Mouse (Mus musculus) lung, postnatal 10 days (tissue): ENCODE results near the gene Cyb561.

ENCODE experiments used
- DNase-seq: peaks from one replicate; pipeline ENCODE4 v3.0.0; 2021

Gene Cyb561

GRCm38 (mm10) chr11:105952911-105953386, at the start of gene Cyb561:
Cyb561 (minus strand) TSS chr11:105953336.
- DNase-seq: no peak

- peak; percentile 44 for DNase-seq
Observed at GRCm38 (mm10) chr11:106001718-106002117, 48.6 kb upstream of the Cyb561 start.

GRCm38 (mm10) chr11:106000062-106000461, 46.9 kb upstream of the Cyb561 start:
- DNase-seq: no peak

GRCm38 (mm10) chr11:105994375-105994774, 41.2 kb upstream of the Cyb561 start, which contains the start of gene Ace3:
Ace3 (plus strand) TSS chr11:105994675.
- DNase-seq: no peak

- DNase-seq: peak; percentile 50
Observed at GRCm38 (mm10) chr11:105990231-105990630, 37.1 kb upstream of the Cyb561 start.

GRCm38 (mm10) chr11:105989446-105989845, 36.3 kb upstream of the Cyb561 start:
- peak; percentile 65 for DNase-seq

GRCm38 (mm10) chr11:105987446-105987845, 34.3 kb upstream of the Cyb561 start:
- DNase-seq: peak; percentile 76

- DNase-seq: no peak
Observed at GRCm38 (mm10) chr11:105984452-105984851, 31.3 kb upstream of the Cyb561 start.

- no peak for DNase-seq
Observed at GRCm38 (mm10) chr11:105978634-105979033, 25.5 kb upstream of the Cyb561 start.

- DNase-seq: no peak
Observed at GRCm38 (mm10) chr11:105978232-105978631, 25.1 kb upstream of the Cyb561 start.

- no peak for DNase-seq
Observed at GRCm38 (mm10) chr11:105975636-105976035, 22.5 kb upstream of the Cyb561 start.

- no peak for DNase-seq
Observed at GRCm38 (mm10) chr11:105975050-105975449, 21.9 kb upstream of the Cyb561 start.

- DNase-seq: no peak
Observed at GRCm38 (mm10) chr11:105974593-105974992, 21.5 kb upstream of the Cyb561 start.

GRCm38 (mm10) chr11:105969516-105969915, 16.4 kb upstream of the Cyb561 start:
- peak; percentile 86 for DNase-seq

GRCm38 (mm10) chr11:105968948-105969347, 15.8 kb upstream of the Cyb561 start:
- no peak for DNase-seq

GRCm38 (mm10) chr11:105967741-105968574, 14.8 kb upstream of the Cyb561 start, which contains the start of gene Ace:
Ace (plus strand) TSS chr11:105967945.
- DNase-seq: peak; percentile 75

GRCm38 (mm10) chr11:105966288-105966687, 13.2 kb upstream of the Cyb561 start:
- DNase-seq: no peak

GRCm38 (mm10) chr11:105964691-105965090, 11.6 kb upstream of the Cyb561 start:
- DNase-seq: peak; percentile 26

GRCm38 (mm10) chr11:105959355-105959754, 6.2 kb upstream of the Cyb561 start:
- peak; percentile 72 for DNase-seq

- peak; percentile 10 for DNase-seq
Observed at GRCm38 (mm10) chr11:105958566-105958965, 5.4 kb upstream of the Cyb561 start.

- DNase-seq: peak; percentile 14
Observed at GRCm38 (mm10) chr11:105957501-105957900, 4.4 kb upstream of the Cyb561 start.

- DNase-seq: no peak
Observed at GRCm38 (mm10) chr11:105955815-105956430, 2.8 kb upstream of the Cyb561 start.

GRCm38 (mm10) chr11:105953402-105953801, 266 bp upstream of the Cyb561 start:
- DNase-seq: peak; percentile 60

- DNase-seq: no peak
Observed at GRCm38 (mm10) chr11:105952111-105952510, 1.0 kb downstream of the Cyb561 start.
